Mouse (Mus musculus): Measurements from ENCODE around the gene Fnip2. TPM values are rescaled to one million over a fixed set of nuclear protein-coding genes. Genes with fewer than 3 reads are reported as not detected.

Fnip2 gene
- polyA plus RNA-seq, 1 experiment from 2014 or later, result 9.7 TPM

DNA sequence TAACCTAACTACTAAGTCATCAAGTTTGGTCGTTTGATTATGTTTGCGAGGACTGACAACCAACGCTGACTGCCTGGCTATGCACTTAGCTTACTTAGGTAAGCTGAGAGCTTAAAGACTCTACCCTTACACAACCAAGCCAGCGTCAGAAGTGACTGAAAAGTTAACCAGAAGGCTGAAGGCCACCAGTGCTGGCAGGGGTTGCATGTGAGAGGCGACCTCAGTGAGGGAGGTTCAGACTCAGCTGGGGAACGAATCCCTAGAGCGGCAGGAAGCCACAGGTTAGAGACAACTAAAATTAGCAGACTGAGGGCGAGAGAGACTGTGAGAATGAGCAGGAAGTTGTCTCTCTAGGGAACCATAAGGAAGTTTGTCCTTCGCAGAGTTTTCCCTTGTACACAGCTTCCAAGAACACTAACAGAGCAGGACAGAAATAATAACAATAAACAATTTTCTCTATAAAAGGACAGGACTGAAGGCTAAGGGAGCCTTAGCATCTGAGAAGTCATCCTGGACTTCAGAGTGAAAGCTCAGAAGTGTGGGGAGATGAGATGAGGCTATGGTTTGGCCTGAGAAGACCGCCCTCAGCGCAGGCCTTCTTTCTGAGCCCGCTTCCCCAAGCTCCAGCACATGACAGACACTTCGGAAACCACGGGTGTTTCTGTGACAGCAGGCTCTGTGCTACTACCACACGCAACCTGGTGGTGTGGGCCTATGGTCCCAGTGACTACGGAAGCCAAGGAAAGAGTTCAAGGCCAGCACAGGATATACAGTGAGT, 83.1 kb downstream of the Fnip2 start:
- ATAC-seq (replicated peaks; ENCODE audit: low FRiP score) (no peak), DNase-seq (ENCODE audit: low spot score) (no peak)
- Histone ChIP-seq H3K36me3 (ENCODE audit: control insufficient read depth, insufficient read depth, low read length) (peaks cover 20% of the 10 kb centered on the region), H3K4me3 (ENCODE audit: low read depth, low read length) (no peak overlapping the region), H3K27me3 (replicated peaks; ENCODE audit: control insufficient read depth, insufficient read depth, low read length) (no peaks in the 10 kb centered on the region), H3K4me1 (replicated peaks; ENCODE audit: control insufficient read depth, insufficient read depth, low read length) (no peaks in the 10 kb centered on the region; the same call in 1 of the 2 replicates), H3K4me2 (no peak overlapping the region), H3K27ac (ENCODE audit: low read depth, low read length) (no peak overlapping the region), H3K9me3 (ENCODE audit: control insufficient read depth, low read length) (no peaks in the 10 kb centered on the region), H3K9ac (ENCODE audit: low read depth, low read length) (no peak overlapping the region)
- 76% methylated on average over 16 of the region's 16 CpGs for WGBS

- Histone ChIP-seq H3K9me3 (ENCODE audit: control insufficient read depth, low read length) (no peaks in the 10 kb centered on the region), H3K27me3 (replicated peaks; ENCODE audit: control insufficient read depth, insufficient read depth, low read length) (no peaks in the 10 kb centered on the region), H3K36me3 (ENCODE audit: control insufficient read depth, insufficient read depth, low read length) (peaks cover 17% of the 10 kb centered on the region; the same call in 1 of the 2 replicates), H3K4me3 (ENCODE audit: low read depth, low read length) (no peak overlapping the region), H3K4me2 (no peak overlapping the region), H3K9ac (ENCODE audit: low read depth, low read length) (no peak overlapping the region), H3K4me1 (replicated peaks; ENCODE audit: control insufficient read depth, insufficient read depth, low read length) (peaks cover 12% of the 10 kb centered on the region), H3K27ac (ENCODE audit: low read depth, low read length) (no peak overlapping the region)
- DNase-seq (ENCODE audit: low spot score) (no peak), ATAC-seq (replicated peaks; ENCODE audit: low FRiP score) (no peak)
- 74% methylated on average over 4 of the region's 4 CpGs for WGBS
Measured at GRCm38 (mm10) chr3:79478880-79479279, 88.7 kb downstream of the Fnip2 start.

DNA sequence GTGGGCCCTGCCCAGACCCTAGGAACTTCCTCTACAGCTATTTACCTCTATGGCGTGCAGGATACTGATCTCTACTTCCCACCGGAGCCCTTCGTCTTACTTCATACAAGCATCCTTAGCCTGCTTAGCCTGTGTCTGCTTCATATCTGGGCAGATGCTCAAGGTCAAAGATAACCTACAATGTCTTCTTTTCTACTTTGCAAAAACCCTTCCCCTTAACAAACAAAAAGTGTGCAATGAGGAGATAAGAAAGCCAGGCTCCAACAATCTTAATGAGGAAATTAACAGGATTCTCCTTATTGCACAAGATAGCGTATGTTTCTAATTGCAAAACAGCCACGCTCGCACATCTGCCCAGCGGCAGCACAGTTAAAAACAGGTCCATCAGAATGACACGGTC, 89.2 kb downstream of the Fnip2 start:
- peaks cover 13% of the 10 kb centered on the region; the same call in 1 of the 2 replicates for H3K36me3 ChIP-seq (ENCODE audit: control insufficient read depth, insufficient read depth, low read length)
- H3K9me3 ChIP-seq (ENCODE audit: control insufficient read depth, low read length), result no peaks in the 10 kb centered on the region
- H3K4me2 ChIP-seq, result no peak overlapping the region
- no peak overlapping the region for H3K27ac ChIP-seq (ENCODE audit: low read depth, low read length)
- peak; percentile 67 for ATAC-seq (replicated peaks; ENCODE audit: low FRiP score)
- WGBS, result 58% methylated on average over 8 of the region's 8 CpGs
- no peak for DNase-seq (ENCODE audit: low spot score)
- no peak overlapping the region for H3K9ac ChIP-seq (ENCODE audit: low read depth, low read length)
- H3K27me3 ChIP-seq (replicated peaks; ENCODE audit: control insufficient read depth, insufficient read depth, low read length), result no peaks in the 10 kb centered on the region
- H3K4me3 ChIP-seq (ENCODE audit: low read depth, low read length), result no peak overlapping the region
- peaks cover 12% of the 10 kb centered on the region for H3K4me1 ChIP-seq (replicated peaks; ENCODE audit: control insufficient read depth, insufficient read depth, low read length)

DNA sequence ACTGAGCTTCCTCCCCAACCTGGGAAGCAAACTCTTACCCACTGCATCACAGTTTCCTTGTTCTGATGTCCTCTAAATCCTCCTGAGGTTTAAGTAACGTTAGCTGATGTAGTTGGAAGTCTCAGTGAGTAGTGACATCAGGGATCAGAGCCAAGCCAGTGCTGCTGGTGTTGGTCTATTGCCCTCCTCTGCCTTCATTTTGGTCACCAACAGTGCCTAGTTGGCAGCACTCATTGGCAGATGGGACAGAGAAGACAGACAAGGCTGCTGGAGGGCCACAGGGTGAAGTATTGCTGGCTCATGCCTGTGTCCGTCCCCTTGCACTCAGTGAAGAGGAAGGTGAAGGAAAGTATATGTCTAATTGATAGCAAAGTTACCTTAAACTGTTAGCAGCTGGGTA, 91.6 kb downstream of the Fnip2 start:
- H3K9me3 ChIP-seq (ENCODE audit: control insufficient read depth, low read length), result no peaks in the 10 kb centered on the region
- no peak overlapping the region for H3K4me2 ChIP-seq
- peaks cover 12% of the 10 kb centered on the region for H3K4me1 ChIP-seq (replicated peaks; ENCODE audit: control insufficient read depth, insufficient read depth, low read length)
- no peaks in the 10 kb centered on the region for H3K27me3 ChIP-seq (replicated peaks; ENCODE audit: control insufficient read depth, insufficient read depth, low read length)
- no peak overlapping the region for H3K4me3 ChIP-seq (ENCODE audit: low read depth, low read length)
- H3K36me3 ChIP-seq (ENCODE audit: control insufficient read depth, insufficient read depth, low read length), result 0 out of 2 replicates have a peak, but pooled peaks cover 9% of the 10 kb centered on the region
- 81% methylated on average over 2 of the region's 2 CpGs for WGBS
- DNase-seq (ENCODE audit: low spot score) (no peak), ATAC-seq (replicated peaks; ENCODE audit: low FRiP score) (no peak)
- no peak overlapping the region for H3K27ac ChIP-seq (ENCODE audit: low read depth, low read length)
- no peak overlapping the region for H3K9ac ChIP-seq (ENCODE audit: low read depth, low read length)

- 89% methylated on average over 4 of the region's 4 CpGs for WGBS
- H3K36me3 ChIP-seq (ENCODE audit: control insufficient read depth, insufficient read depth, low read length), result peaks cover 8% of the 10 kb centered on the region; the same call in 1 of the 2 replicates
- H3K27ac ChIP-seq (ENCODE audit: low read depth, low read length), result no peak overlapping the region
- no peaks in the 10 kb centered on the region for H3K9me3 ChIP-seq (ENCODE audit: control insufficient read depth, low read length)
- no peak overlapping the region for H3K4me2 ChIP-seq
- no peak overlapping the region for H3K9ac ChIP-seq (ENCODE audit: low read depth, low read length)
- DNase-seq (ENCODE audit: low spot score), result no peak
- no peaks in the 10 kb centered on the region for H3K27me3 ChIP-seq (replicated peaks; ENCODE audit: control insufficient read depth, insufficient read depth, low read length)
- ATAC-seq (replicated peaks; ENCODE audit: low FRiP score), result no peak
- no peak overlapping the region for H3K4me3 ChIP-seq (ENCODE audit: low read depth, low read length)
- peaks cover 12% of the 10 kb centered on the region for H3K4me1 ChIP-seq (replicated peaks; ENCODE audit: control insufficient read depth, insufficient read depth, low read length)
Measured at GRCm38 (mm10) chr3:79474911-79475310, 92.7 kb downstream of the Fnip2 start.

GRCm38 (mm10) chr3:79472362-79472761, 95.2 kb downstream of the Fnip2 start:
- Histone ChIP-seq H3K9ac (ENCODE audit: low read depth, low read length) (no peak overlapping the region), H3K4me1 (replicated peaks; ENCODE audit: control insufficient read depth, insufficient read depth, low read length) (peaks cover 4% of the 10 kb centered on the region; the same call in 1 of the 2 replicates), H3K9me3 (ENCODE audit: control insufficient read depth, low read length) (no peaks in the 10 kb centered on the region), H3K4me3 (ENCODE audit: low read depth, low read length) (no peak overlapping the region), H3K36me3 (ENCODE audit: control insufficient read depth, insufficient read depth, low read length) (peaks cover 2% of the 10 kb centered on the region; the same call in 1 of the 2 replicates), H3K4me2 (no peak overlapping the region), H3K27me3 (replicated peaks; ENCODE audit: control insufficient read depth, insufficient read depth, low read length) (no peaks in the 10 kb centered on the region), H3K27ac (ENCODE audit: low read depth, low read length) (no peak overlapping the region)
- DNase-seq (ENCODE audit: low spot score) (no peak), ATAC-seq (replicated peaks; ENCODE audit: low FRiP score) (no peak)
- 92% methylated on average over 5 of the region's 5 CpGs for WGBS

GRCm38 (mm10) chr3:79469440-79469839, 98.2 kb downstream of the Fnip2 start:
- 96% methylated on average over 5 of the region's 5 CpGs for WGBS
- DNase-seq (ENCODE audit: low spot score) (no peak), ATAC-seq (replicated peaks; ENCODE audit: low FRiP score) (no peak)
- H3K4me3 ChIP-seq (ENCODE audit: low read depth, low read length), result no peak overlapping the region
- H3K9ac ChIP-seq (ENCODE audit: low read depth, low read length), result no peak overlapping the region
- H3K9me3 ChIP-seq (ENCODE audit: control insufficient read depth, low read length), result no peaks in the 10 kb centered on the region
- peaks cover 4% of the 10 kb centered on the region; the same call in 1 of the 2 replicates for H3K4me1 ChIP-seq (replicated peaks; ENCODE audit: control insufficient read depth, insufficient read depth, low read length)
- H3K36me3 ChIP-seq (ENCODE audit: control insufficient read depth, insufficient read depth, low read length), result peaks cover 8% of the 10 kb centered on the region
- no peak overlapping the region for H3K4me2 ChIP-seq
- H3K27ac ChIP-seq (ENCODE audit: low read depth, low read length), result no peak overlapping the region
- no peaks in the 10 kb centered on the region for H3K27me3 ChIP-seq (replicated peaks; ENCODE audit: control insufficient read depth, insufficient read depth, low read length)

DNA sequence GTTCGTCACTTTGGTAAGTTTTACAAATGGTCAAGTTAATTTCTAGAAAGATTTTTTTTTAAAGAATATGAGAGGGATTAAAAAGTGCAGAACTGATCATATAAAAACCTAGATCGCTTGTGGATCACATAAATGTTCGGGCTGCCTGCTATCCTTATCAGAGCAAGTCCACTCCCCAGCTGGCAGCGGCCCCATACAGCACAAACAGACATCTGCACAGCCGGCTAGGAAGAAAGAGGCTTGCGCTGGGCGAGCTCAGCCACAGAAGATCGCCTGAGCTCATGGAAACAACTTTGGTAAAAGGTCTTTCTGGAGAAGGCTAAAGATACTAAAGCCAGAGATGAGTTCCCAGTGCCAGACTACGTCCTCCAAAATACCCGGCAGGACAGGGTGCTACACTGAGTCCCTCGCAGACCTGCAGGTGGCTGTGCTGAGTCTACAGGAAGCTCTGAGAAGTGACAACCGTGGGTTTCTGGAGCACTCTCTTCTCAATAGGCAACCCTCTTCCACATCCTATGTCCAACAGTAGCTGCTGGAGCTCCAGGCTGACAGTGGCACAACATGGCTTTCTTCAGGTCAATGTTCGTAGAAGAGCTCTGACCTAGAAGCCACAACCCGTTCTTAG, 108.8 kb downstream of the Fnip2 start:
- ATAC-seq (replicated peaks; ENCODE audit: low FRiP score) (0 out of 2 replicates have a peak, but pooled peaks have one; percentile 41), DNase-seq (ENCODE audit: low spot score) (no peak)
- WGBS, result 86% methylated on average over 14 of the region's 14 CpGs
- Histone ChIP-seq H3K27me3 (replicated peaks; ENCODE audit: control insufficient read depth, insufficient read depth, low read length) (no peaks in the 10 kb centered on the region), H3K9ac (ENCODE audit: low read depth, low read length) (no peak overlapping the region), H3K4me1 (replicated peaks; ENCODE audit: control insufficient read depth, insufficient read depth, low read length) (no peaks in the 10 kb centered on the region), H3K27ac (ENCODE audit: low read depth, low read length) (no peak overlapping the region), H3K4me3 (ENCODE audit: low read depth, low read length) (no peak overlapping the region), H3K9me3 (ENCODE audit: control insufficient read depth, low read length) (no peaks in the 10 kb centered on the region), H3K36me3 (ENCODE audit: control insufficient read depth, insufficient read depth, low read length) (peaks cover 12% of the 10 kb centered on the region; the same call in 1 of the 2 replicates), H3K4me2 (no peak overlapping the region)
